Mouse (Mus musculus) neural tube, embryonic 11.5 days (tissue): Measurements from ENCODE around the gene Gm7073. TPM values are rescaled to one million over a fixed set of nuclear protein-coding genes. Genes with fewer than 3 reads are reported as not detected.

ENCODE experiments used
- ATAC-seq: fragments of 200-750 bp; cut with Nextera tagmentation; 2 replicates; pipeline ENCODE4 v1.8.0; 2017; ENCODE audit warnings: moderate number of reproducible peaks, mild to moderate bottlenecking, moderate TSS enrichment, moderate library complexity; ENCODE audit not compliant: insufficient read depth, low FRiP score, low TSS enrichment
- DNase-seq: peaks from one replicate; pipeline ENCODE4 v3.0.0-alpha.2; 2015; ENCODE audit warnings: low spot score
- H3K27ac ChIP-seq: fragments of 300-500 bp; sonication (generic); 2 replicates; pipeline ENCODE4 v1.5.1; 2014; ENCODE audit warnings: low read depth, mild to moderate bottlenecking, low read length
- H3K27me3 ChIP-seq: fragments of 300-500 bp; sonication (generic); 2 replicates; pipeline ENCODE4 v1.6.1; 2014; ENCODE audit warnings: mild to moderate bottlenecking, low read length, mixed read lengths; ENCODE audit not compliant: control insufficient read depth, insufficient read depth
- H3K36me3 ChIP-seq: fragments of 300-500 bp; sonication (generic); 2 replicates; pipeline ENCODE4 v1.6.1; 2014; ENCODE audit warnings: mild to moderate bottlenecking, low read length, moderate library complexity, mixed read lengths; ENCODE audit not compliant: control insufficient read depth, insufficient read depth
- H3K4me1 ChIP-seq: fragments of 300-500 bp; sonication (generic); 2 replicates; pipeline ENCODE4 v1.6.1; 2014; ENCODE audit warnings: low read length, mixed read lengths; ENCODE audit not compliant: control insufficient read depth, insufficient read depth
- H3K4me2 ChIP-seq: fragments of 300-500 bp; sonication (generic); 2 replicates; pipeline ENCODE4 v1.6.1; 2014; ENCODE audit warnings: low read depth, mild to moderate bottlenecking, moderate library complexity
- H3K4me3 ChIP-seq: fragments of 300-500 bp; sonication (generic); 2 replicates; pipeline ENCODE4 v1.5.1; 2014; ENCODE audit warnings: low read depth, low read length
- H3K9ac ChIP-seq: fragments of 300-500 bp; sonication (generic); 2 replicates; pipeline ENCODE4 v1.6.1; 2014; ENCODE audit warnings: mild to moderate bottlenecking, low read length
- H3K9me3 ChIP-seq: fragments of 300-500 bp; sonication (generic); 2 replicates; pipeline ENCODE4 v1.6.1; 2016; ENCODE audit warnings: low read length; ENCODE audit not compliant: control insufficient read depth
- WGBS: fragments of 180-500 bp; shearing (Covaris S2); extraction: QIAGEN DNeasy Blood & Tissue Kit; methylation state at CpG from one replicate; pipeline ENCODE4 v1.1.7; 2014; 5-methylcytosine and 5-hydroxymethylcytosine counted together
- microRNA counts: library from miRNA; unstranded; fragments of <30 nt; microRNA quantifications from one replicate; lab custom pipeline; 2015
- microRNA-seq: library from miRNA; unstranded; fragments of <30 nt; microRNA quantifications from one replicate; pipeline ENCODE4, GENCODE M21; 2016
- polyA plus RNA-seq: library from polyadenylated mRNA; unstranded; fragments of >200 nt; fragmentation: Nextera tagmentation; extraction: Ambion mirVana; gene quantifications from 2 replicates; pipeline ENCODE4 v1.2.1, GENCODE M21; 2014

Gene Gm7073
- polyA plus RNA-seq, 1 experiment from 2014 or later = not detected

DNA sequence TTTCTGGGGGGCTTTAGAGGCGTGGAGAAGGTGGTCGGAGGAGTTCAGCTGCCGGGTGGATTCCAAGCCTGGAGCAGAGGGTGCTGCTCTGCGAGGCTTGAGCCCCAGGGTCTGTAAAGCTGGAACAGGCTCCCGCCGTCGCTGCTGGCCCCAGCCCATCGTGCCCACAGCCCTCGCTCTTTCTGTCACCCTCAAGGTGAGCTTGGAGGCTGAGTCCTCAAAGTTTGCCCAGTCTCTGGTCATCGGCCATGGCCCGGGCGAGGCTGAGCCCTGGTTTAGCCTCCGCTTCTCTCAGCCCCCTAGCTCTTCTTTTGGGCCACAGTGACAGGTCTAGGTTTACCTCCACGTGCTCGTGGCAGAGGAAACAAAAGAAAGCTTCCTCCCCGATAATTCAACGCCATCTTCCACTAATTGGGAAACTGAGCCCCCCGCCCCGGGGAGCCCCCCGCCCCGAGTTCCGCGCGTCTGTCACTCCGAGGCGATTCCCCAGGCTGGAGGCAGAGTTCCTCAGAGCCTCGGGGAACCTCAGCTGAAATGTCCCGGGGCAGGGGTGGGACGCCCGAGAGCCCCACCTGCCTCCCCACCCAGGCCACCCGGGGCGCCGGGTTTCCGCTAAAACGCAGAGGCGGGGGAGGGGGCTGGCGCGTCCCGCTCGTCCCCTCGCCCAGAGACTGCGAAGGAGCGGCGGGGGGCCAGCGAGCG is 135.8 kb downstream of the Gm7073 start:
- 30% methylated on average over 33 of the region's 46 CpGs for WGBS
- peak overlapping the region; percentile 69 for H3K9ac ChIP-seq
- peak overlapping the region; percentile 52 for H3K4me2 ChIP-seq
- H3K27ac ChIP-seq = no peak overlapping the region
- no peaks in the 10 kb centered on the region; the same call in 1 of the 2 replicates for H3K4me1 ChIP-seq
- peak overlapping the region; percentile 63 for H3K4me3 ChIP-seq
- DNase-seq (peak; percentile 36), ATAC-seq (0 out of 2 replicates have a peak, but pooled peaks have one; percentile 0)
- H3K9me3 ChIP-seq = no peaks in the 10 kb centered on the region
- H3K36me3 ChIP-seq = no peaks in the 10 kb centered on the region
- no peaks in the 10 kb centered on the region for H3K27me3 ChIP-seq

- Histone ChIP-seq H3K9me3 (no peaks in the 10 kb centered on the region), H3K36me3 (no peaks in the 10 kb centered on the region), H3K4me1 (no peaks in the 10 kb centered on the region), H3K4me3 (no peak overlapping the region), H3K4me2 (no peak overlapping the region), H3K9ac (no peak overlapping the region), H3K27me3 (no peaks in the 10 kb centered on the region), H3K27ac (no peak overlapping the region)
- WGBS = 80% methylated on average over 4 of the region's 4 CpGs
- DNase-seq (no peak), ATAC-seq (no peak)
Observed at GRCm38 (mm10) chrX:60394292-60394691, 144.8 kb downstream of the Gm7073 start.

- H3K27ac ChIP-seq = no peak overlapping the region
- no peak overlapping the region for H3K4me3 ChIP-seq
- no peaks in the 10 kb centered on the region for H3K9me3 ChIP-seq
- H3K4me1 ChIP-seq = no peaks in the 10 kb centered on the region
- H3K9ac ChIP-seq = no peak overlapping the region
- DNase-seq = no peak
- H3K27me3 ChIP-seq = no peaks in the 10 kb centered on the region
- no peaks in the 10 kb centered on the region for H3K36me3 ChIP-seq
- no peak for ATAC-seq
- 88% methylated on average over 1 of the region's 1 CpGs for WGBS
- H3K4me2 ChIP-seq = no peak overlapping the region
Observed at GRCm38 (mm10) chrX:60386852-60387251, 152.2 kb downstream of the Gm7073 start.

MicroRNAs within 50 kb of the gene (microRNA counts, 519-probe panel; counts per million panel counts)
- 171 counts per million, percentile 57 among the panel's probes with 10 or more counts for microRNA mmu-miR-505 (lab: Ali Mortazavi, UCI)

Small RNAs within 50 kb of the gene (microRNA-seq; reads per million reads assigned to microRNA genes)
- gene Mir505 = 109 reads per million, percentile 52 among the genes with 10 or more reads in this experiment

Other genes with a start within 250 kb of the Gm7073 start
- 15.4 and 17.7 TPM in 2 replicates for gene Atp11c, start 53.4 kb upstream of the Gm7073 start, polyA plus RNA-seq